Comparison of ENCODE assay signal across 8 mouse cellular contexts in genomic region chr4:152086505-152087210, GRCm38 (mm10). TPM values are rescaled to one million over a fixed set of nuclear protein-coding genes. Genes with fewer than 3 reads are reported as not detected.
DNase-seq lines count a peak whose midpoint lies in the region; ATAC-seq and TF ChIP-seq lines count a peak whose summit lies in the region.

No protein-coding gene starts in this region.

- peak; percentile 59 for ATAC-seq in megakaryocyte-erythroid progenitor cell, adult 5-6 weeks (replicated peaks; ENCODE audit: low FRiP score, low TSS enrichment, poor library complexity, severe bottlenecking)

- H3ac ChIP-seq in C2C12 (ENCODE audit: control insufficient read depth, insufficient read length, low read depth), result peak overlapping the region; percentile 75

- H3K4me3 ChIP-seq in C2C12 (ENCODE audit: insufficient read depth, poor library complexity, severe bottlenecking), result peak overlapping the region; percentile 42
- peak overlapping the region; percentile 85 for H3K4me3 ChIP-seq in erythroblast, embryonic 14.5 days (replicated peaks)

- H3K79me2 ChIP-seq in C2C12 (ENCODE audit: control insufficient read depth, insufficient read depth), result peaks cover 11% of the 10 kb centered on the region

- peaks cover 6% of the 10 kb centered on the region for H3K9me3 ChIP-seq in erythroblast, embryonic 14.5 days (ENCODE audit: control insufficient read depth, low read length)

- H3K4me1 ChIP-seq in erythroblast, embryonic 14.5 days (ENCODE audit: control insufficient read depth), result peaks cover 66% of the 10 kb centered on the region

- H3K36me3 ChIP-seq in C2C12 (ENCODE audit: control insufficient read depth, insufficient read depth), result no peaks in the 10 kb centered on the region
- peaks cover 36% of the 10 kb centered on the region for H3K36me3 ChIP-seq in erythroblast, embryonic 14.5 days (ENCODE audit: control insufficient read depth)

- no peaks in the 10 kb centered on the region for H3K79me3 ChIP-seq in C2C12 (ENCODE audit: low read depth)

- no peaks in the 10 kb centered on the region for H3K27me3 ChIP-seq in C2C12 (ENCODE audit: control insufficient read depth, insufficient read depth, insufficient read length)
- H3K27me3 ChIP-seq in erythroblast, embryonic 14.5 days (ENCODE audit: control insufficient read depth), result peaks cover 18% of the 10 kb centered on the region

- DNase-seq in Muller cell, postnatal 12 days (ENCODE audit: inconsistent ontology term), result peak; percentile 60
- peak; percentile 70 for DNase-seq in heart, postnatal 4 days
- DNase-seq in layer of hippocampus, postnatal 25 days (ENCODE audit: extremely low spot score in 1 of 2, low spot score in 1 of 2), result peak; percentile 60 to 67
- peak; percentile 58 to 61 for DNase-seq in spleen, postnatal 10 days (ENCODE audit: low spot score in 2 of 2)
- DNase-seq in cerebellum, postnatal 14 days, result no peak

- TF ChIP-seq CTCF in C2C12 (IDR thresholded peaks at IDR 0.05; ENCODE audit: control insufficient read depth, insufficient read depth, insufficient read length), result no peak

TF ChIP-seq in C2C12, 6 proteins besides CTCF, POLR2A, EP300 and RAD21:
- TF ChIP-seq USF1 (IDR thresholded peaks at IDR 0.05; ENCODE audit: low read depth) (no peak), FOSL1 (IDR thresholded peaks at IDR 0.05; ENCODE audit: insufficient read depth, low read length, poor library complexity, severe bottlenecking) (no peak), MYOD1 (IDR thresholded peaks at IDR 0.05; ENCODE audit: control insufficient read depth, insufficient read length, low read depth) (no peak), MAX (IDR thresholded peaks at IDR 0.05) (no peak), CEBPB (IDR thresholded peaks at IDR 0.05; ENCODE audit: low read depth) (no peak), MYOG (IDR thresholded peaks at IDR 0.05; ENCODE audit: control insufficient read depth, extremely low read depth, insufficient read length) (no peak)

RNA-seq across cellular contexts. Expression of gene Plekhg5, which starts 14.4 kb away (rescaled TPM):
- polyA plus RNA-seq in C2C12 (2012; fragmentation: generic; extraction: Trizol), result 17.5 TPM
- 9.9 and 10.0 TPM in 2 replicates for polyA plus RNA-seq in erythroblast, embryonic 14.5 days (2012)
- 10 to 100 TPM; 35.0 to 35.3 TPM for total RNA-seq in heart, postnatal 4 days (2021)
- total RNA-seq in layer of hippocampus, postnatal 25 days (2021), result 100 to 1,000 TPM; 128 to 173 TPM
- total RNA-seq in megakaryocyte-erythroid progenitor cell, adult 5-6 weeks (2014; fragmentation: Nextera tagmentation), result 8.9 and 15.6 TPM in 2 replicates
- 6.8 and 7.1 TPM in 2 replicates for total RNA-seq in megakaryocyte-erythroid progenitor cell, adult 5-6 weeks (2017)

RNA-seq across cellular contexts. Expression of gene Tnfrsf25, which starts 29.1 kb away (rescaled TPM):
- polyA plus RNA-seq in C2C12 (2012; fragmentation: generic; extraction: Trizol), result 0.95 TPM
- 0.37 and 0.81 TPM in 2 replicates for polyA plus RNA-seq in erythroblast, embryonic 14.5 days (2012)
- total RNA-seq in heart, postnatal 4 days (2021), result 1 to 10 TPM in 1 of 2 experiments, under 1 TPM in 1; 0.88 to 2.2 TPM
- total RNA-seq in layer of hippocampus, postnatal 25 days (2021), result 10 to 100 TPM; 26.4 to 42.6 TPM
- total RNA-seq in megakaryocyte-erythroid progenitor cell, adult 5-6 weeks (2014; fragmentation: Nextera tagmentation), result not detected in 2 replicates
- total RNA-seq in megakaryocyte-erythroid progenitor cell, adult 5-6 weeks (2017), result not detected in 2 replicates

RNA-seq across cellular contexts. Expression of gene Nol9, which starts 47.5 kb away (rescaled TPM):
- 39.7 TPM for polyA plus RNA-seq in C2C12 (2012; fragmentation: generic; extraction: Trizol)
- polyA plus RNA-seq in erythroblast, embryonic 14.5 days (2012), result 0.72 and 0.87 TPM in 2 replicates
- 10 to 100 TPM; 11.1 to 13.2 TPM for total RNA-seq in heart, postnatal 4 days (2021)
- 10 to 100 TPM; 20.9 to 22.3 TPM for total RNA-seq in layer of hippocampus, postnatal 25 days (2021)
- total RNA-seq in megakaryocyte-erythroid progenitor cell, adult 5-6 weeks (2014; fragmentation: Nextera tagmentation), result 64.3 and 67.6 TPM in 2 replicates
- 45.2 and 60.8 TPM in 2 replicates for total RNA-seq in megakaryocyte-erythroid progenitor cell, adult 5-6 weeks (2017)

RNA-seq across cellular contexts. Expression of gene Tas1r1, which starts 48.3 kb away (rescaled TPM):
- 0.27 TPM for polyA plus RNA-seq in C2C12 (2012; fragmentation: generic; extraction: Trizol)
- not detected in 2 replicates for polyA plus RNA-seq in erythroblast, embryonic 14.5 days (2012)
- total RNA-seq in heart, postnatal 4 days (2021), result under 1 TPM; 0.10 to 0.11 TPM
- total RNA-seq in layer of hippocampus, postnatal 25 days (2021), result under 1 TPM; 0.49 to 0.54 TPM
- 0.74 TPM in 1 of 2 replicates, not detected in the other for total RNA-seq in megakaryocyte-erythroid progenitor cell, adult 5-6 weeks (2014; fragmentation: Nextera tagmentation)
- total RNA-seq in megakaryocyte-erythroid progenitor cell, adult 5-6 weeks (2017), result 0.88 TPM in 1 of 2 replicates, not detected in the other

RNA-seq across cellular contexts. Expression of gene Zbtb48, which starts 59.2 kb away (rescaled TPM):
- polyA plus RNA-seq in C2C12 (2012; fragmentation: generic; extraction: Trizol), result 8.6 TPM
- polyA plus RNA-seq in erythroblast, embryonic 14.5 days (2012), result 0.82 and 0.86 TPM in 2 replicates
- total RNA-seq in heart, postnatal 4 days (2021), result 10 to 100 TPM; 10.5 to 11.1 TPM
- 10 to 100 TPM; 11.0 to 15.8 TPM for total RNA-seq in layer of hippocampus, postnatal 25 days (2021)
- 6.6 and 27.2 TPM in 2 replicates for total RNA-seq in megakaryocyte-erythroid progenitor cell, adult 5-6 weeks (2014; fragmentation: Nextera tagmentation)
- 7.0 and 10.6 TPM in 2 replicates for total RNA-seq in megakaryocyte-erythroid progenitor cell, adult 5-6 weeks (2017)

Comparison
In these comparisons a context has a peak if more than half of its experiments do, and no peak if none do; other contexts are left out.
1. DNase-seq: peak in Muller cell, postnatal 12 days (single experiment), heart, postnatal 4 days (single experiment), layer of hippocampus, postnatal 25 days (2 of 2) and spleen, postnatal 10 days (2 of 2); none in cerebellum, postnatal 14 days (0 of 2).
2. RNA of gene Tnfrsf25, which starts 29.1 kb away (total RNA-seq): 26.4 to 42.6 TPM in layer of hippocampus, postnatal 25 days; 0.88 to 2.2 TPM in heart, postnatal 4 days and not detected in megakaryocyte-erythroid progenitor cell, adult 5-6 weeks; every median in the first group is over 4 times any median in the second.